Mouse (Mus musculus) lung, adult 18-20 months (tissue): ENCODE data around the gene Trim16.
A peak's percentile ranks its signal among the peaks of the same experiment; 100 is the strongest.

Experiments
- DNase-seq, 2 experiments: peaks; one replicate each; pipeline ENCODE4 v3.0.0; 2022; ENCODE audit warnings: mixed read lengths in 2 of 2

The Trim16 gene

DNA sequence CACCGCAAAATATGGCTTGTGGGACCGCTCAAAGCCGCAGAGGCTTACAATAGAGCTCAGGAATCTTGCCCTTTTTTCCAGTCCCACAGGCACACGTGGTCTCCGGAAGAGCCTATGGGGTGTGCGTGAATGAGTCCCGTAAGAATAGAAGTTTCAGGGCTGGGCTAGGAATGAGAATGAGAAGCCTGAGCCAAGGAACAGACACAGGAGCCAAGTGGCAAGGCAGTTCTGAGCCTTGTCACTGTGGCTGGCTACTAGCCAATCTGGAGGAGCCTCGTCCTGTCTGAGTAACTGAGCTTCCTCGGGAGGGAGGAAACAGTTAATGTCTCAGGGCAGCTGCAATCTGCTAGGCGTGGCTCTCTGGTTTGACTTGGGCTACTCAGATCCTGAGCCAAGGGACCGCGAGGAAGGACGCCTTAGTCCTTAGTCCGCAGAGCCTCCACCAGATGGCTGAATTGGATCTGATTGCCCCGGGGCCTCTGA, at the start of gene Trim16:
TSS of gene Trim16 (plus strand) at position 173 of the 483 bp plus-strand sequence.
- DNase-seq, result peak; percentile 85 to 89

DNA sequence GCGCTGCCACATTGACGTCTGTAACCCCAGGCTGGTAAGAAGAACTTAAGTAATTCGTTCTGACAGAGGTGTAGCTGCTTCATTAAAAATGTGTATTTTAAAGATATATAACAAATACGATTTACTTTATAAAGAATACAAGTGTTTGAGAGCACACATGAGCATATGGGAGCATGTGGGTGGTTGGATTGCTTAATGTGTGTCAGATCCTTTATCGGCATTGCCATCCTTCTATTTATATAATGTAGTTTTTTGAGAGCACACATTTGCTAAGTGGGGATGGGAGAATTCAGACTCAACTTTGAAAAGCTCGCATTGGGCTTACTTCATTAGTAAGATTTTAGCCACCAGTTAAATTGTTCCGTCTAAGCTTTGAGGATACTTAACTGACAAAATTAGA, 43.5 kb upstream of the Trim16 start:
- DNase-seq, result no peak

DNA sequence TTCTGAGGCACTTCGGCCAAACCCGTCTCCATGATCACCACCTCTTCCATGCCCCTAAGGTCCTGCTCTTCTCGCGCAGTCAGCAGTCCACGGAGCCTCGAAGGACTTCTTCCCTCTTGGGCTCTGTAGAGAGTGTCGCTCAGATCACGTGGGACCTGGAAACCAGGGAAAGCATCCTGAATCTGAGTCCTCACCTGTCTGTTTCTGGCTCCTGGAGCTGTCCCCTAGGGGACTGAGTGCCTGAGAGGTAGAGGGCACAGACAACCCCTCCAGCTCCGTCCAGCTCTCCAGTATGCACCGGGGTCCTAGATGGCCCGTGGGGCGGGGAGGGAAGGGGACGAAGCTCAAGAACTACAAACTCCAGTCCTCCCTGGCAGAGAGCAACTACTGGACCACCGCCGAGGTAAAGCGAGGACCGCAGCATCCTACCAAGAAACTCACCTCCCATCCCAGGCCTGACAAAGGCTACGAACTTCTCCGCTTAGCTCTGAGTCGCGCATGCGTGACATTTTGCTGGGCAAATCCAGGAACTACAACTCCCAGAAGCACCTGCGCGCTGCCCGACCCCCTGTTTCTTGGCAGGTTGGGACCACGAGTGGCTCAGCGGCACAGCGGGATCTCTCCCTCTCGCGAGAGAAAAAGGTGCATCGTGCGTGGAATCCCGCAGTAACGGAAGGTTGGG, 31.0 kb upstream of the Trim16 start, which contains the start of gene Zfp286:
TSS of gene Zfp286 (minus strand) at position 528 of the 682 bp plus-strand sequence.
- DNase-seq, result peak; percentile 76 to 85

DNA sequence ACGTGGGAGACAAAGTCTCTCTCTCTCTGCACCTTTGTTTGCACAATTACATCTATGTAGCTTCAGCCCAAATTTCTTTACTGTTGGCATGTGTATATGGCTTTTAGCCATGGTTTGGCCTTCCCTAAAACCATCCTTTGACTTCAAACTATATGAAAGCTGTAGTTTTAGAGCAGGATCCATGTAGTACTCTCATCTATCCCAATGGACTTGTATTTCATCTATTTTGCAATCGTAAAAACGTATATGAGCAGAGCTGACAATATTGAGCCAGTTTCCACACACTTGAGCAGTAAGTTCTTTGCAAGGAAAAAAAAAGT, 30.5 kb upstream of the Trim16 start:
- DNase-seq, result no peak

DNA sequence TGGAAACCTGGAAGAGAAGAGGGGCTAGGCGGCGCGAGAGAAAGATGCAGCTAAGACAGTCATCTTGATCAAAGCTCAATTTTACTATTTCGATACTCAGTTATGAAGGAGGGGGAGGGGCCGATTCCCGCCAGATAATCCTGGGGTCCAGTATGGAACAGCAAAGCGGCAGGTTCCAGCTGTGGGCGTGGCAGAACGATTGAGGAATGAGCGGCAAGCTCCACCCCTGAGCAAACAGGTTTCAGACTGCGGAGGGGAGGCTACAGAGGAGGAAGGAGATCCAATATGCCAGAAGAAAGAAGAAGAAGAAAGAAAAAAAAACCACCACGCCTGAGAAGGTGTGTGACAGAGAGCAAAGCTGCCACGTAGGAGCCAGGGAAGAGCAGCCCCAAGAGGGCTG, 15.9 kb upstream of the Trim16 start:
- no peak for DNase-seq

DNA sequence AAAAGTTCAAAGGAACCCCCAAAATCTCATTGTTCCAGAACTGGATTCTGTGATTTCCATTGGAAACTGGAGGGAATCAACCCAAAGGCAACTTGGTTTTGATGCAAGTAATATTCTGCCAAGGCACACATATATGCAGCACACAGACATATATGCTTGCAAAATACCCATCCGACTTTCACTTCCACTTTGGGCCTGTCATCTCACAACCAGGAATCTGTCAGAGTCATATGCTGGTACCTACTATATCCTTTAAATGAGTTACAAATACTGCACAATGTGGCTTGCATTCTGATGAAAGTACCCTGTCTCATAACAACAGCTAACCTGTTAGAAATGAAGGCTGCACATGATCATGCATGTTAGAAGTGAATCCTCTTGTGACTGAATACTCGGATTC, 12.1 kb upstream of the Trim16 start:
- no peak for DNase-seq

DNA sequence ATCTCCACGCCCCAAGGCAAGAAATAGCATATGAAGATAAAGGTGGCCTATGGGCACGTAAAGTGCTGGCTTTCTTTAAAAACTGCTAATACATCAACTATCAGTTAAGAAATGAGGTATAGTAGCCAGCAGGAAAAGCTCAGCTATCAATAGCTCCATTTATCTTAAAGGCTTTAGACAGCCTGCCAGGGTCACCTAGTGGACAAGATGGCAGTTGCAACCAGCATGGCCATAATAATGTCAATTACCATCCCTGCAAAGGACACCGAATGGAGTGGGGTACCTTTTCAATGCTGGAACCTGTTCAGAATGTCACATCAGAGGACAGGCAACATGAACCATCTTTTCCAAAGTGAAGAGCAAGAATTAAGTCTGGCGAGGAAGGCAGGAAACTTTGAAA, 10.8 kb upstream of the Trim16 start:
- DNase-seq, result no peak

DNA sequence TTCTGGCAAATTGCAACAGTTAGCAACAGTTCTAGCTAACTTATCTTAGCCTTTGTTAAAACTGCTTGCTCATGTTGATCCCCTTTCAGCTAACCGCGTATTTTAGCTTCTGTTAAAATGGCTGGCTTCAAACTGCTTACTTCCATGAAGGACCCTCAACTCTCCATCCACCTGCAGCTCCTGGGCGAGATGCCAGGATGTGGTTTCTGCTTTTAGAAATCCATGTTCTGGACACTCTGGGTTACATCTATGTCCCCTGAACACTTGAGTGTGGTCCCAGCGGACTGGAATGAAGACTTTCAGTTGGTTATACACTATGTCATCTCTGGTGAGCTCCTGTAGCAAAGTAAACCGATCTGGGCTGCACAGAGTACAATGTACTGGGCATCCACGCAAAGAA, 7.8 kb upstream of the Trim16 start:
- no peak for DNase-seq

DNA sequence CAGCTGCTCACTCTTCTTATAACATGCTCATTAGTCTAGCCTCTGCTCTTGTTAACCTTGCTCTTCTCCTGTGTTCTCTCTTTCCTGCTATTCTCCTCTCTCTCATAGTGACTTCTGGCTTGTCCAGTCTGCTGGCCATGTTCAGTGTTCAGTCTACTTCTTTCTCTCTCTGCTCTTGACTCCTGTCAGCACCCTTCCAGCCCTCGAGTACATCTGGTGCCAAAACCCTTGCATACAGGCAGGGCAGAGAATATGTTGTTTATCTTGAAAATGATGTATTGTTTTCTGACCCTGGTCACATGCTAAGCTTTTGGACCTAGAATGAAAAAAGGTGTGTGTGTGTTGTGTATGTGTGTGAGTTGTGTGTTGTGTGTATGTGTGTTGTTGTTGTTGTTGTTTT, 6.5 kb upstream of the Trim16 start:
- no peak for DNase-seq

DNA sequence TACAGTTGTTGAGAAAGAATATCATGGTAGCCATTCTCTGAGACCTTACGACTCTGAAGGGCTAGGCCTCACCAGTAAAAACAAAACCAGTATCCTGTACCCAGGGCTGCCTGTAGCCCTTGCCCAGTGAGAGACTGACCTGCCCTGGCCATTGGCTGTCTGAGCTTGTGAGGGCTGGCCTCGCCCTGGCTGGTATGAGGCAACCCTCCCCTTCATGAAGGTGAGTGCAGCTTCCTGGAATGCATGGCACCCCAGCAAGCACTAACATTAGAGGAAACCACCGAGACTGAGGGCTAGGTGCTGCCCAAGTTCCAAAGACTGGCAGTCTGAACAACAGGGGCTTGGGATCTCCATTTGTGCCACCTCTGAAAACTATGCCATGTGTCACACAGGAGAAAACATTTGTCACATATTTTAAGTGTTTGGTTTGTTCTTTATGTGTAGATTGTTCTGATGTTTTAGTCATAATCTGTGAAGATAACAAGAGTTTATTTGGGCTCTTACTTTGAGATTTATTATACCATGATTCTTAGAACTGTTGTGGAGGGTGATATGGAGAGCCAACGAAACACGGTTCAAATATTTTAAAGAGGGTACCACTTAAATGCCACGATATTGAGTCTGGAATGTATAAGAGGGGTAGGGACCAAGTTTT, 5.9 kb upstream of the Trim16 start:
- DNase-seq, result peak; percentile 81 to 87

DNA sequence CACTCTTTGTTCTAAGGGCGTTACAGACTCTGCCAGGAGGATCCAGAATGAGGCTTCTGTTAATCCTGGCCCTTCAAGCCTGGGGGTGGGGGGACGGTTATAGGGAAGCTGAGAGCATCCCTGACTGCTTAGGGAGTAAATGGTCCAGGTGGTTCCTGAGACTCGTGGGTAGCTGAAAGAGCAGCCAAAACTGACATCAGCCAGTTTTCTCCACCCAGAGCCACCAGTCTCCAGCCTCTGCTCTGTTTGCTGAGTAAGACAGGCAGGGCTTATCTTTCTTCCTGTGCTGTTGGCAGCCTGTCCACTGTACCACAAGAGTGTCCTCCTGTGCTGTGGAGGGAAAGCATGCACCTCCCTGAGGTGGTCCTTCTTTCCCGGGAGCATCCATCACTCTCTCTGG, 5.4 kb upstream of the Trim16 start:
- DNase-seq, result peak in 1 of 2 experiments; percentile 32

DNA sequence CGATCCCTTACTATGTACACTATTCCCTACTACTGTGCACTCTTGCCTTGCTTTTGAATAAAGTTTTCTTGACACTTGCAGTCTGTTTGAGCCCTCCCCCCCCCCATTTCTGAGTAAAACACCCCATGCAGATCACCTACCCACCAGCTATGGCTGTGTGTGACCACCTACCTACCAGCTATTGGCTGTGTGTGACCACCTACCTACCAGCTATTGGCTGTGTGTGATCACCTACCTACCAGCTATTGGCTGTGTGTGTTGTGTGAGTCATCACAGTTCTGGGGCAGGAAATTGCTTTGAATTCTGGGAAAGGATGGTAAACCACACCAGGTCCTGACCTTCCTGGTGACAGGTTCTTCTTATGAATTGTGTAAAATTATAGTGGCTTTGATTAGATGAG, 4.6 kb upstream of the Trim16 start:
- no peak for DNase-seq

DNA sequence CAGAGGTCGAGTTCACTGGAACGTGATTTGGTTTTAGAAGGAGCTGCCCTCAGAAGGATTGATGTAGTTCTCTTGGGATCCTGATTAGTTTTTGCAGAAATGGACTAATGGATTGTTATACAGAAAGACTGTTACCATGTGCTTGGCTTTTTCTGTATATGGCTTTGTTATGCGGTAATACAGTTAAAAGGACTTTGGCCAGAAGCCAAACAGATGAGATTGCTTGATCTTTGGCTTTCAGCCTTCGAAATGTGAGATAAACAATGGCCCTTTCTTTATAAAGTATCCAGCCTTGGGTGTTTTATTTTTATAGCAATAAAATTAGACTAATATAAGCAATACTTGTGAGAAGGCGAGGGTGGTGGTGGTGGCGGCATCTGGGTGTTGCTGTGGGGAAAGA, 3.4 kb upstream of the Trim16 start:
- DNase-seq, result no peak

DNA sequence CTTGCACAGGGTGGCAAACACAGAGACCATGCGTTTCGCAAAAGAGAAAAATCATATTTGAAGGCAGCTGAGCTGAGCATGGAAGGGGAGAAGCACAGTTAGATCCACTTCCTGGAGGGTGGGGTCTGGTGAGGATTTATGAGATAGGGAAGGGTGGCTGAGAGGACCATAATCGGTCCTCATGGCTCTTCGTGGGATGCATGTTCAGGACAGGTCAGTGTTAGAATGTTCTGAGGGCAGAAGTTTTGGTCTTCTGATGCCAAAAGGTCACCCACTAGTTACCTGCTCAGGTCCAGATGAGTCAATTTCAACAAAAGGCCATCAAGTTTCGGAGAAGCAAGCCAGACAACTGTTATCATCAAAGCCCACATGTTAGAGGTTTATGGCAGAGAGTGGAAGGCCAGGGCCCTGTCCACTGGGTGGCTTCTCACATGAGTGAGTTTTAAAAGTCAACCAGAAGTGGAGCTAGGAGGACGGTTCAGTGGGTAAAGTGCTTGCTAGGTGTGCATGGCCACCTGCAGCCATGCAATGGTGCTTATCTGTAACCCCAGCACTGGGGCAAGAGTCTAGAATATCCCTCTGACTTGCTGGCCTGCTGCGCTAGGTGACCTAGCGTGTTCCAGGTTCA, 858 bp upstream of the Trim16 start:
- no peak for DNase-seq

DNA sequence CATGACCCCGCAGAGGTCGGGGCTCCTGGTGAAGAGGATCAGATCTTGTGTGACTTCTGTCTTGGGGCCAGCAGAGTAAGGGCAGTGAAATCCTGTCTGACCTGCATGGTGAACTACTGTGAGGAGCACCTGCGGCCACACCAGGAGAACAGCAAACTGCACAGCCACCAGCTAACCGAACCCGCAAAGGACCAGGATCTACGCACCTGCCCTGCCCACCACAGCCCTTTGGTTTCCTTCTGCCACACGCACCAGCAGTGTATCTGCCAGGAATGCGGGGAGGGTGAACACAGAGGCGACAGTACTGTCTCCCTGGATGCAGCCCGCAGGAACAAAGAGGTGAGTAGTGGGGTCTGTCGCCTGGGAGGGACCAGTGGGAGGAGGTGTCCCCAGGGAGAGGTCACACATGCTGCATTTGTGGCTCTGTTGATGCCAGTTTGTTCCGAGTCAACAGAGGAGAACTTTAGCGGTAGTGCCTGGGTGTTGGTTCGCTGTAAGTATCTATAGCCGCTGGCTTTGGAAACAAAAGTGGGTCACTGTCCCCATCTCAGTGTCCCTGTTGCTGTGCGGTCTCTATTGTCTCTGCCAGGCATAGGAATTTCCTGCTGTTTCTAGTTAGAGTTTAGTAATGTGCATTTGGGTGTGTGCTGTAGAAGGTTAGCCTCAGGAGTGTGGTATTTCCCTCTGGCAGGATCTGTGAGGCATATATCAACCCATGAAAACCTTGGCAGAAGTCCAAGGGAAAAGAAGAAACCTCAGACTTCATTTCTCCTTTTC, 818 bp downstream of the Trim16 start:
- DNase-seq, result peak; percentile 36 to 39

DNA sequence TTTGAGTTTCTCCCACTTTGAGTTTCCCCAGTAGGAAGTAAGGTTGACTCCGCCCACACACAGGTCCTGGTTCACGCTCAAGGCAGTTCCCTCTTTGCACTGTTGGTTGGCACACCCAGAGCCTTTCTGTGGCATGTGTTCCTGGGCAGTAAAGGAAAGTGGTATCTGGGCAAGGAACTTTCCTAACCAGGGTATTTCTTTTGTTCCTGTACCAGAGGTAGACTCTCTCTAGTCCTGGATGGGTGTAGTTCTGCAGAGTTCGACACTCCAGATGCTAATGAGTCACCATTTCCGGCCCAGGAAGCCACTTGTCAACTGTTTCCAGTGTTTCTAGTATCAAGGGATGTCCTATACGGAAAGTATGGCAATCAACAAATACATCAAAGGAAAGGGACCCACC, 1.9 kb downstream of the Trim16 start:
- peak; percentile 69 to 77 for DNase-seq

DNA sequence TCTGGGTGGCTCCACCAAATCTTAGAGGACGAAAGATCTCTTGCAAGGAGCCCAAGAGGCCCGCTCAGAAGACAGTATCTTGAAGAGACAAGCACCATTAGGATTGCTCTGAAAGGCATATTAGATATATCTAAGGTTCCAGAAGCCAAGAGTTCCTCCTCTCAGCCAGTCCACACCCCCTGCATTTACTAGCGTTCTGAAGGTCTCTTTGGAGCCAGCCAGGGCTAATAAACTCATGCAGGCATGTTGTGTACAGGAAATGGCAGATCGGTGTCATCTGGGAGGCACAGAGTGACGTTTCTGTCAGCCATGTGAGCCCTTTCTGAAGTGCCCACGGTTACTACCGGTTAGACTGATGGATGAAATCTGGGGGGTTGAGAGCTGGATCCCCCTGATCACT, 4.2 kb downstream of the Trim16 start:
- no peak for DNase-seq

DNA sequence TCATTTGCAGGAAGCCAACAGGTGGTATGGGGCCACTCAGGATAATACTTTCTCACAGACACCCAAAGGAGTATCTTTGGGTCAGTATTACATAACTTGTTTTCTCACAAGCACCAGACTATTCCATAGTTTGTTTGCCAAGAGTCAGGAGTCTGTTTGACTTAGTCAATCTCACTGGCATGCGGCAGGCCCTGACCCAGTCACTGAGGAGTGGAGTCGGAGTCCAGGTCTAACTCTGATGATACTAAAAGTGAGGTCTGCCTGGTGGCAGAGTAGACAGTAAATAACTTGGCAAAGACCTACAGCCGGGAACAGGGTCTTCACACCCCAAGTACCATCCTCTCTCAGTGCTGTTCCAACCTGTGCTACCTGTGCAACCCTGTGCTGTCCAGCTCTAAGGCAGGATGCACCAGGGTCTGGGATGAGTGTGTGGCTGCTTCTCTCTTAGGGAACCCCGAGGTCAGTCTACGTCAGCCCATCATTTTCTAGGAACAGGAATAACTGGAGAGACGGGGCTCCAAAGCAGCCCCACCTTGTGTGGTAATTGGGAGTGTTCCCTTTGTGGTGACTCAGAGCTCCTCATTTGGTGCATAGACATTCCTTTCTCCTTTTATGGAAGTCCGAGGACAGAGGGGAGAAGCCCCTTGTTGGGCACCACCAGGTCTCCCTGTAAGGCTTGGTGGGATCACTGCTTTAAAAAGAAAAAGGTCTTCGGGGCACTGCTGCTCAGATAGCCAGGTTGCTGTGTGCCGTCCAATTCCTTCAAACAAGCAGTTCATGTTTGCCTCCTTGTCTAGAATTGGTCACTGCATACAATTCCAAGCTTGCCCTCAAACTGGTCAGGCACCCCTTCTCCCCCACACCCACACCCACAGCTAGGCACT, 5.4 kb downstream of the Trim16 start:
- peak; percentile 44 to 65 for DNase-seq

DNA sequence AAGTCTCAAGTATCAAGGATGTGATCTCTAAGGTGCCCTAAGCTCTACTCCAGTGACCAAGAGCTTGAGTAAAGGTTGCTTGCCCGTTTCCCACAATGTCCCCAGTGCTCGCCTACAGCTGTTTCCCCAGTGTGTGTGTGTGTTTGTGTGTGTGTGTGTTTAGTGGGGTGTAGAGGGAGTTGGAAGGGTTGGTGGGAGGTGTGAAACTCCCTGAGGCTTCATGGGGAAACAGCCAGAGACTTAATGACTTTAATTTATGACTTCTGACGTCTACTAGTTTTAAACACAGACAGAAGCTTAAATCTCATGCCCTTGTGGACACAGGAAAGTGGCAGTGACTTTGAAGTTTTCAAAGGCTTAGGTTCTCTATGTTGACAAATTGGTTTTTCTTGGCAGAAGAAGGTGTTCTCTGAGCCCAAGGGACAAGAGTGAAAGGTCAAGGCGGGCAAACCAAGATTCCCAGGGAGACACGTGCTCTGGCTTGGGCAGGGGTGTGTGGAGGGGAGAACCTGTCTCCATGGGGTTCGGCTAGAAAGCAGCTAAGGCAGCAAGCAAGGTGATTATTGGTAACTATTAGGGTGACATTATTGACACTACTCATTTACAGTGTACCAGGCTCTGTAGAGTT, 6.2 kb downstream of the Trim16 start:
- DNase-seq, result peak; percentile 59 to 70

DNA sequence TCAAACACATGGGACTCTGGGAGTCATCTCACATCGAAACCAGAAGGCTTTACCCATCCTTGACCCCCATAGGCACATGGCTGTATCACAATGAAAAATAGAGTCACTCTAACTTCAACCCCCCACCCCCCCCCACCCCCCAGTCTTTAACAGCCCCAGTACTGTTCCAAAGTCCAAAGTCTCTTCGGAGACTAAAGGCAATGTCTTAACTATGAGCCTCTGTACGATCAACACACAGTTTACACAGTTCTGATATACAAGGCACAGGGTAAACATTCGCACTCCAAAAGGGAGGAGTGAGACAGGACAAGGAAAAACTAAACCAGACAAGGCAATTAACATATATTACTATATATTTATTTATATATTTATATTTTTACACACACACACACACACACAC, 7.1 kb downstream of the Trim16 start:
- no peak for DNase-seq

DNA sequence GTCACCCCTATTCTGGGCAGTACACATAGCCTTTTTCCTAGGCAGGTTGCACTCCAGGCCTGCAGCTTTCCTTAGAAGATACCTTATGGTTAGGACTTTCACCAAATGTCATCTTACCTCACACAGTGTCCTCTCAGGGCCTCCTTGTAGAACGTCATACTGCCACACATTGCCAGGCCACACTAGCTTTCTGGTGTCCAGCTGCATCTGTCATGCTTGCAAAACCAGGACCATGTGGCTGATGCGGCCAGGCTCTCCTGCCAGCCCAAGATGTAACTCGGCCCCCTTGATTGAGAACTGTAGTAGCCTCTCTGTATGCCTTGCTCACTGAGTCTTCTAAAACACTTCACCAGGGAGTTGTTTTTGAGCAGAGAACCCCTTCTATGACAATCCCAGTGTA, 7.9 kb downstream of the Trim16 start:
- DNase-seq, result no peak

DNA sequence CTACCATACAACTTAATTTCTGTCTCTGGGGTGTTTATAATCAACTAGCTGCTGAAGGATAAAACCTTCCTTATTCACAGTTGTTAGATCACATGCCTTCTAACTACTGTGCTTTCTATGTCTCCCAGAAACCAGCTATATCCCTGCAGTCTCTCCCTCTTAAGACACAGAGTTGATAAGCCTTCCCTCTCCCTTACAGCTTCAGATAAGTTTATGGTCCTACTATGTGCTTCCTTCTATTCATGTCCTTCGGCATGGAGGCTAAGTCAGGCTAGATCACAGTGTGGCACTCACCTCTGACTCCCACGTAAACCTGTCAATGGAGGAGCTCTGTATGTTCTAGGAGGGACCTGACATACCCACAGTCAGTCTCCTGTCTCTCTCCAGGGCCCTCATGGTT, 10.4 kb downstream of the Trim16 start:
- no peak for DNase-seq
